Mouse (Mus musculus): ENCODE measurements around the gene Tbc1d7.

Tbc1d7 gene

DNA sequence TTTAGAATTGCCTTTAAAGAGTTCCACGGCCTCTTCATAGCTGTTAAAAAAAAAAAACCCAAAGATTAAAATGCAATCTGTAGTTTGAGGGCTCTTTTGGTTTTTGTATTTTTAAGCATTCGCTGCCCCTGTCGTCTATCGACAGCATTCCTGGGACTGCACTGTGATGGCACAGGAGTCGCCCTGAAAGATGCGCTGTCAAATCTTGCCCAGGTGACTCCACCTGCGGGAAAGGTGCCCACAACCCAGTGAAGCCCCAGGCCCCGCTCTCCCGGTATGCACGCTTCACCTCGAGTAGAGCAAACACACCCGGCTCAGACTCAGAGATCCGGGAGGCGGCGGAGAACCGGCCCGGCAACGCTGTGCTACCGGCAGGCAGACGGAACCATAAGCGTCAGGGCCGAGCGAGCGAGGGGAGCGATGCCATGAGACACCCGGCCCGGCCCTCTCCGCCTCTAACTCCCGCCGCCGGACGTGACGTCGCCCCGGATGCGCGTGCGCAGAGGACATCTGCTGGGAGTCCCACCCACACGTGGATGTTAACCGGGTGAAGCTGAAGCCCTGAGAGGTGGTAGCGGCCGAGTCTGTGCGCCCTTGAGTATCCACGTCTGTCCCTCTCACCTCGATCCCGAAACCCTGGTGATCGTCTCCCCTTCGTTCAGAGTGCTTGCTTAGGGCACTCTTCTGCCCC is at the start of gene Tbc1d7:
Tbc1d7 (minus strand) TSS at position 482 of the 691 bp plus-strand sequence.
- peak; percentile 97 for DNase-seq (ENCODE audit: low spot score)

DNA sequence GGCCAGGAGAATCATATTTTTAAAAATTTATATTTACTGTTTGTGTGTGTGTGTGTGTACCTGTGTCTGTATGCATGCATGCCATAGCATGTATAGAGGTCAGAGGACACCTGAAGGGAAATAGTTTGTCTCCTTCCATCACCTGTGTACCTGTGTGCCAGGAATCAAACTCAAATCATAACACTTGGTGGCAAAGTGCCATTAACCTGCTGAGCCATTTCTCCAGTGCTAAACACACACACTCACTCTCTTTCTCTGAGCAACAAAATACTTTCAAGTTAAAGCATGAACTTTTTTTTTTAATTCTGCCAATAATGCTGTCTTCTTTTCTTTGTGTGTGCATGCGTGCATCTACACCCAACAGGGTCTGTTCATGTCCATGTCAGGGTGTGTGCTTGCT is 49.3 kb upstream of the Tbc1d7 start:
- DNase-seq (ENCODE audit: low spot score): no peak

DNA sequence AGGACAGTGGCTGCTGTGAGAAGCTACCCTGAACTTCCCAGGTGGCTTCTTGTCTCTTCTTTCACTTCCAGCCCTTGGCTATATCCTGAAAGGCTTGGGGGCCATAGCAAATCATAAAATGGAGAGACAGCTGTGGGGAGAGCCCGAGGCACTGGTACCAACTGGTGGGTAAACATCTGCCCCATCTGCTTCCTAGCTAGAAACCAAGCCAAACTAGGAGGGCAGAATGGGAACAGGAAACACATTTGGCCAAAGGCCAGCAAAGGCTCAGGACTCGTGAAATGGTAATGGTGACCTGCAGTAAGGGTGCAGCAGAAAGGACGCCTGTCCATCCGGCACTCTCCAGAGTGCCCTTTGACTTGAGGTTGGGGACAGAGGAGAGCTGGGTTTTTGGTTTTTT is 47.5 kb upstream of the Tbc1d7 start:
- DNase-seq (ENCODE audit: low spot score): no peak

DNA sequence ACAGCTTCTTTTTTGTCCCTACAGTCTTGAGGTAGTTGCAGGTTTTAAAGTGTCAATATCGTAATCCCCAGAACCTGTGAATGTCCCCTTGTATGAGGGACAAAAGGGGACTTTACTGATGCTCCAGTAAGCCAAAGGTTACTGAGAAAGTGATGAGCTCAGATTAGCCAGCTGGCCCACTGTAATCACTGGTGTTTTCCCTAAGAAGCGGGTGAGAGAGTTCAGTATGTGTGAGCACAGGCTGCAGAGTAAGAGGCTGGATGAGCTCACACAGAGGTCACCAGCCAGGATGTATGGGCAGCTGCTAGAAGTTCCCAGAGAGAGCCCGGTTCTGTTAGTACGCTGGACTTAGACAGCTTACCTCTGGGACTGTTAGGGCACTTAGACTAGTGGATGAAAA is 47.0 kb upstream of the Tbc1d7 start:
- no peak for DNase-seq (ENCODE audit: low spot score)

DNA sequence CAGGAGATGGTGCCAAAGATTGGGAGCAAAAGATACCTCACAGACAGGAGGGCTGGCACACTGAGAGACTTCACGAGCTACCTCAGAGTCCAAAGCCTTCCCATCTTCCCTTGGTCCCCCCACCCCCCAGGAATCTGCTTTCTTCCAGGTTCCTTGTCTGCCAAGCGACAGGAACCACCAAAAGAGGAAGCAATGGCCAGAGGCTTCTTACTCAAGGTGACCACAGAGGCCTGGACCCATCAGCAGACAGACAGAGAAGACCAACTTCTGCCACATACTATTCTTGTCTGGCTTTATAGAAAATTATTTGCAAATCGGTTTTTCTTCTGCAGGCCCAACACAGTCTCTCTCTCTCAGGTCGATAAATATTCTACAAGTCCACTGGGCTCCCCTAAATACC is 46.4 kb upstream of the Tbc1d7 start:
- DNase-seq (ENCODE audit: low spot score): no peak

DNA sequence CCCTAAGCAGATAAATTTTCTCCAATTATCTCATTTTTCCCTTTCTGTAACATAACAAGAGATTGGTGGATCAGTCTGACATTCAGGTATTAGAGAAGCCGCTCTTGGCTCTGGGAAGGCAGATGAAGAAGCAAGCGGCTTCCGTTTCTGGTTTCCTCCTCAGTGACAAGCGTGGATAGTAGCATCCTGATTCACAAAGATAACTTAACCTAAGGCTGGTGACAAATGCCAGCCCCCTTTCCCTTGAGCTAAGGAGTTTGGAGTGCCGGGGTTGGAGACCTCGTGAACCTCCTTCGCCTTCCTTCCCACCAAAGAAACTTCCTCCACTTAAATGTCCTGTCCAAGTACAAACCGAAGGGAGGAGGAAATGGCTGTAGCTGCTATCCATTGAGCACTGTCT is 45.8 kb upstream of the Tbc1d7 start:
- DNase-seq (ENCODE audit: low spot score): no peak

DNA sequence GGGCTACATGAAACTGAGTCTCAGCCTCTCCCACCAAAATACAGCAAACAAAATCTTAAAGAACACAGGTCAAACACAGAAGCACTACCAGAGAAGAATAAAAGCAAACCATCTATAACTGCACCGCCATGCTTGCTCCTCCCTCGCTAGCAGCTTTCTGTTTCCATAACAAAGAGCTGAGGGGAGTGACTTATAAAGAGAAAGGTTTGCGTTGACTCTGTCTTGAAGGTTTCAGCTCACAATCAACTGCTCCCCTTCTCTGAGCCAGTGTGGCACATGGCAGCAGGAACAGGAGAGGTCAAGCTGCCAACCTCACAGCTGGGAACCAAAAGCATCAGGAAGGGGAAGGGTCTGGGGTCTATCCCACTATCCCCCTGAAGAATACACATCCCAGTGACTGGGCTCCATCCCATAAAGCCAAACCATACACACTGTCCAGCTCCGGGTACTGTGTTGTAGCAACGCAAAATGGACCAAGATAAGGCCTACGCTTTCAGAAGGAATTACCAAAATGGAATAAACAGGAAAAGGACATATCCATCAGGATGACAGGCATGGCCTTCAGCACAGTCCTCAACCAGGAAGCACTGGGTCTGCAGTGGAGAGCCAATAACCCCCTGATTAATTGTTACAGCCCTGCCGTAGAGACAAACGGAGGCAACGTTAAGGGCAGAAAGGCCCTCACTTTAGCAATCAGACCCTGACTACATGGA is 44.8 kb upstream of the Tbc1d7 start:
- DNase-seq (ENCODE audit: low spot score): no peak

DNA sequence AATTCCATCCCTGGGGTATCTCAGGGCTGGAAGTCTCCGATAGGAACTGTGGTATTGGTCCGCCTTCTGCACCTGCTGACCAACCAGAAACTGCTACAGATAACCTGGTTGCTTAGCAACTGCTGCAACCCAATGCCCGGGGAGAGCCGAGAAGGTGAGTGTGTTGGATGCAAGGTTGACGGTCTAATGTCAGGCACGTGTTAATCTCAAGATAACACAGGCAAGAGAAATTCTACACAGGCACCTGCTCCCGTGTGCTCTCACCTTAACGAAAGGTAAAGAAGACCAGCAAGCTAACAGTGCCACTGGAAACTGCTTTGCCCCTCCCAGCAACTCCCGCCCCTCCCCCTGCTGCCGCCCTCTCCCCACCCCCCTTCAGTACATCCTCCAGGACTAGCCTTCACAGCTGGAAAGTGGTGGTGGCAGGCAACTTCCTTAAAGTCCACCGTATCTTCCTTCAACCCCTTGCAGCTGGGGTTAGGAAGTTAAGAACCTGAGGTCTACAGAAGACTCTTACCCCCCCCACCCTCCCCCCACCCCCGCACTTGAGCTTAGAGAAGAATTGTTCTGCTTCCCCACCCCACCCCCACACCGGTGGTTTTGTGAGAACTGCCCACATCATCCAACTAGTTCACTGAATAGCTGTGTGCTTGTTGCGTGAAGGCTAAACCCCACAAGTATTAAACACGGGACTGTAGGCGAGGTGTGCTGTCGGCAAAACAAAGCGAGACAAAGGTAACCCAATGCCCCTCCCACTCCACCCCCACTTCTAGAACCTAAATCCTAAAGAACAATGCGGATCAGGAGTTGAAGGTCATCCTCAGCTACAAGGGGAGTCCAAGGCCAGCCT is 44.1 kb upstream of the Tbc1d7 start:
- no peak for DNase-seq (ENCODE audit: low spot score)

DNA sequence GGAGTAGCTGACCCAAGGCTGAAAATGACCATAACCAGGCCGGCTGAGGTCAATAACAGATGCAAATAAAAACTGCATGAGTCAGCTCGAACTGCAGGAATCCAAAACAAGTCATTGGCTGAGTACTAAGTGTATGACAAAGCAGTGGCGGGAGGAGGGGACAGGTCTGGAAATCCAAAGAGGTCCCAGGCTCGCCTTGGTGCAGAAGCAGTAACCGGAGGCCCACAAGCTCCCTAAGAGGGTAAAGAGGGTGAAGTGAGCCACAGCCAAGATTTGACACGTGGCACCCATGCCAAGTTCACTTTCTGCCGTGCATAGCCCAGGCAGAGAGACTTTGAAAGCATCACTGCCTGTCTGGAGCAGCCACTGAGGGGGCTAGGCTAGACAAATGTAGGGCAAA is 41.0 kb upstream of the Tbc1d7 start:
- DNase-seq (ENCODE audit: low spot score): no peak

DNA sequence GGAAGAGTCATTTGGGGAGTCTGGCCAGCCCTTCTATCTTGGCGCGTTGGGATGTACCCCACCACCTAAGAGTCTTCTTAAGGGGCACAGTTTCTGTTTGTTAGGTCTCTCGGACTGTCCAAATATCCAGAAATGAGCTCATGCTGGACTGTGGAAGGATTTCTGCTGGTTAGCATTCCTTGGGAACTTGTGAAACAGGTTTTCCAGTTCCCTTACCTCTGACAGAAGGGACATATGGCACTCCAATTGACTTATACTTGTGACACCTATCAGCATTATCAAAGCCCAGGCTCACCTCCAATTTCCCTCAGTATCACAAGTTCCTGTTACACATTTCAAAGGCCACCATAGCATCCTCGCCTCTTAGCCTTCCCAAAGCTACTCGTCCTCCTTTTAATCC is 39.7 kb upstream of the Tbc1d7 start:
- no peak for DNase-seq (ENCODE audit: low spot score)

DNA sequence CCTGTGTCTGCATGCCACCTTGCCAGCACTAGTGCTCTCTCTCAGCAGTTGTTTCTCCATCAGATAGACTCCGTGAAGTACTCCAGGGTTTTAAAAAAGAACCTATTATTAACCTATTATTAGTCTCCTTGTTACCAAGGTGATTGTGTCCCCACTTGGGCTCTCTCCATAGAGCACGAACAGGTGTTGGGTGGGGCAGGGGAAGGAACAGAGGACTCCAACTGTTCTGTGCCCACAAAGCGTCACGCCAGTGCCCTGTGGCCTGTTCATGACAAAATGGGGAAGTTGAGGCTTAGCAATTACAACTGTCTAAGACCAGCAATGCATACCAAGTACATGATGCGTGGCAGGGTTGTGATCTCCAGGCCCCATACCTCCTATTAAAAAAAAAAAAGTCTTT is 38.3 kb upstream of the Tbc1d7 start:
- DNase-seq (ENCODE audit: low spot score): no peak

DNA sequence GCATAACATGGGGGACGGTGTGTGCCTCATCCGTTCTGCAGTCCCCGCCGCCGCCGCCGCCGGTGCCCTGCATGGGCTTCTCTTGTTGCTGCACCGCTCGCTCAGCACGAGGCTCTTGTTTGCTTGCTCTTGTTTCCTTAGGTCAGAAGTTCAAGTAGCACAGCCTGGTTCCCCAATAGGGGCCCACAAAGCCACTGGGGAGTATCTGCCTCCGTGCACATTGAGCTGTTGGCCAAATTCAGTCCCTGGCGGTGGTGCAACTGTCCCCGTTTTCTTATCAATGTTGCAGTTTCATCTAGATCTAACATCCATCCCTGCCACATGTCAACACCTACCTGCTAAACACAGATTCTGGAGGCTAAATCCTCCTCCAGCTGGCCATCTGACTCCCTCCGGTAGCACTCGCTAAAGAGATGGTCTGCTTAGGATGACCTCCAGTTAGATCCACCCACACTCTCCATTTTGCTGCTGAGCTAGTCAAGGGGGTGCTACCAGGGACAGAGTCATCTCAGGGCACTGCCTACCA is 37.7 kb upstream of the Tbc1d7 start:
- no peak for DNase-seq (ENCODE audit: low spot score)

DNA sequence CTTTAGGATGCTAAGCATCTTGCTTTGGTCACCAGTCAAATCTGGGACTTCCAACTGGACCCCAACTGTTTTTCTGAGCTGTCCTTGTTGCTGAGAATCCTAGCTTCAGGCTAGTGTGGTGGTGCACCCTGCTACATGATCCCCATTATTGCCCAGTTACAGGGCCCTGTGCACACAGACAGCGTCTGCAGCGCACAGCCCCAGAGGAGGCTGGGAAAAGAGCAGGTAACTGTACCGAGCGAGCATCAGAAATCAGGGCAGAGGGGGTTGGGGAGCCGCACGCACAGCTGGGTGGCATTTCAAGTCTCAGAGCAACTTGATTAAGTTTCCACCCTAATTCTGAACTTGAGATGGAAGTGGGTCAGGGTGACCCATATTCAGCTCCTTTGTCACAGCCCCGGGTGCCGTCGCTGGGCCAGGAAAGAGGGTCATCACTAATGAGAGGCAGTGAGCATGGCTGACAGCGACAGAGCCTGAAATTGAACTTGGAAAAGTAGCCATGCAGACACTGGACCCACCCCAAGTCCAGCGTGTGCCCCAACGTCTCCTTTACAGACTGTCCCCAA is 34.9 kb upstream of the Tbc1d7 start:
- DNase-seq (ENCODE audit: low spot score): no peak

DNA sequence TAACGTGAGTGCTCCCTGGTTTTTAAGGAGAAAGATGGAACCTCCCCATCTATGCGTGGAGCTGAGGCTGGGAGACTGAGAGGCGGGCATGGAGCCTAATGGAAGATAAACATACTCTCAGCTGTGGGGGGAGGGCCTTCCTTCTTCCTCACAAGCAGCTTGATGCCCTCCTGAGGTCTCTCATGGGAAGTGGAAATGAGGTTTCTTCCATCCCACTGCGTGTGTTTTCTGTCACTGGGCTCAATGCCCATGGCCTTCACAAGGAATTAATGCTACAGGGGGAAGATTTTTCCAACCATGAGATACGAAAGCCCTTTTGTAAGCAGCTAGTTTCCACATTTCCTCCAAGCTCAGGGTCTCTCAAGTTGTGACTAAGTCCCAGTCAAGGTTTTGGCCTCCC is 32.3 kb upstream of the Tbc1d7 start:
- no peak for DNase-seq (ENCODE audit: low spot score)

DNA sequence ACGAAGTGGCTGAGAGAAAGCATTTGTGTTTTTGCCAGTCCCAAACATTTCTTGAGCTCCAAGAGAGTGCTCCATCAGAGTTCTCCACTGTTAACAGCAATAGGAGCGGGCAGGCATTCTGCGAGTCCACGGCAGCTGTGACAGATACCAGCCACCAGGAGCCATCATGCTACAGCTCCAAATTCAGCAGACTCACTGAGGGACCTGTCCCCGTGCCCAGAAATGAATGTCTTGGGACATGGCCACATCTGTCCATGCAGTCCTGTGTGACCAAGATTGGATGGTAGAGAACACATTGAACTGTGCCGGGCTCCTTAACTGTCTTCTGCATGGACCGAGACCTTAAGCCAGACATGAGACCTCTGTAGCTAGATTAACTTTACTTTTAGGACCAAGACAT is 31.9 kb upstream of the Tbc1d7 start:
- no peak for DNase-seq (ENCODE audit: low spot score)

DNA sequence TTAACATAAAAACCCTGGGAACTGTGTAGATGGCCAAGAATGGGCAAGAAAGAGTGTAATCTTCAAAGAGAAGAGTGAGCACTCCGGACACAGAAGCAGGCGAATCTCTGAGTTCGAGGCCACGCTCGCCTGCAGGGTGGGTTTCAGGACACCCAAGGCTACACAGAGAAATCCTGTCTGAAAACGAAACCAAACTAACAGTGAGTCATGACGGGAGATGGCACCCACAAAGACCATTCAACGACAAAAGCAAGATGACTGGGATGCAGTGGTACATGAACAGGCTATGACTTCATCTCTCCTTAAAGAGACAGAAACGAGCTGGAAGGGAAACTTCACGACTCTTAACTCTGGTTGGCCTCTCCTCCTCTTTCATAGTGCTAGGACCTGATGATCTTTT is 31.1 kb upstream of the Tbc1d7 start:
- no peak for DNase-seq (ENCODE audit: low spot score)

DNA sequence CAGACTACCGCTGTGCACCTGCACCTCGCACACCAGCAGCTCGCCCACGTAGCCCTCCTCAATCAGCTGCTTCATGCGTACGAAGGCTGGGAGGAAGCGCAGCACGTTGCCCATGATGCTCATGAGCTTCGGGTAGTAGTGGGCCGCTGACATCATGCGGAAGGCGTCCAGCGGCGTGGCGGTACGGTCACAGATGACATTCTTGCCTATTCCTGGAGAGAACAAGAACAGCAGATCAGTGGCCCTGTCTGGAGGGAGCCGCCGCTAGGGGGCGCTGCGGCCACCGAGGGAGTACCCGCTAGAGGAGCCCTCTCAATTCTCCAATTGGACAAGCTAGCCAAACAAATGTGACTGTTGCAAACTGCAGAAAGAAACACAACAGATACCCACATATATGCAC is 29.7 kb upstream of the Tbc1d7 start:
- peak; percentile 71 for DNase-seq (ENCODE audit: low spot score)

DNA sequence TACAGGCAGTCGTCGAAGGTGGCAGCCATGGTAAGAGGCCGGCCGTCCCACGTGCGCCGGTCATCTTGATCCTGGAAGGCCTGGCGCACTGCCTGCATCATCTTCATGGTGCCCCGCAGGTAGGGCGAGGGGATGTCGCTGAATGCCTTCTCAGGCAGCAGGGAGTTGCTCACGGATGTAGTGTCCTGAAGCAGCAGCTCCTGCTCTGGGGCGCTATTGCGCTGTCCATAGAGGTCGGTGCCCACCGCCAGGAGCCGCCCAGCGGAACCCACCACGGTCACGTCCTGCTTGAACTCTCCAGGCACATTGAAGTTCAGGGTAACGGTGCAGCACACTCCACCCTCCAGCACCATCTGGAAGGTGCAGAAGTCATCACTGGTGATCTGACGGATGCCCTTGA is 29.2 kb upstream of the Tbc1d7 start:
- no peak for DNase-seq (ENCODE audit: low spot score)

DNA sequence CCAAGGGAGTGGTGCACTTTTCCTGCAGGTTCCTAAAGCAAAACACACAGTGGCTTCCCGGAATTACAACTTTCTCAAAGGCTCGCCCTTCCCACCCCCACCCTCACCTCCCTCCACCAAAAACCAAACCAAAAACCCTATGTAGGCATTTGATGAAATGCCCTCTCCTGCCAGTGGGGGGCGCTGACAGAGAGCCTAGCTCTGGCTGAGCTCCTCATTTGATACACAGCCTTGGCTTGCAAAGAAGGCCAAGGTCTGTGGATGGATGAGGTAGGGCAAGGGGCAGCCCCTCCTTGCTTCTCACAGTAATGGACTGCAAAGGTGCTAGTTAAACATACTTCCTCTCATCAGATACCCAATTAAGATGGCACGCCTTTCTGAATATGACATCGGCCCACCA is 28.4 kb upstream of the Tbc1d7 start:
- DNase-seq (ENCODE audit: low spot score): peak; percentile 67

DNA sequence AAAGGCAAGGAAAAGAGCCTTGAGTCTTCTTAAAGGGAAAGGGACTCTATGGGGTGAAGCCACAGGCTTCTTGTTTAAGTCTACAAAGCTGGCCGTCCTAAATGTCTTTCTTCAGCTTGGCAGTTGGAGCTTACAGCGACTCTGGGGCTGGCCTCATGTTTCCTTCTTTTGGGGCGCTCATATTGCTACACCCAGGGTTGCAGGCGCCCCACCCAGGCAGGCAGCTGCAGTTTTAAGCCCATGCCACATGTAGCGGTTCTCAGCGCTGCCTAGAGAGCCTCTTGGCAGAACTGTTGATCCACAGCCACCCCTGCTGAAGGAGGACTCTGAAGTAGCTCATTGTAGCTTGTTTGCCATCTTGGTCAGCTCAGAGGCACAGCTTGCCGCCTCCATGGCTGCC is 28.0 kb upstream of the Tbc1d7 start:
- DNase-seq (ENCODE audit: low spot score): no peak

DNA sequence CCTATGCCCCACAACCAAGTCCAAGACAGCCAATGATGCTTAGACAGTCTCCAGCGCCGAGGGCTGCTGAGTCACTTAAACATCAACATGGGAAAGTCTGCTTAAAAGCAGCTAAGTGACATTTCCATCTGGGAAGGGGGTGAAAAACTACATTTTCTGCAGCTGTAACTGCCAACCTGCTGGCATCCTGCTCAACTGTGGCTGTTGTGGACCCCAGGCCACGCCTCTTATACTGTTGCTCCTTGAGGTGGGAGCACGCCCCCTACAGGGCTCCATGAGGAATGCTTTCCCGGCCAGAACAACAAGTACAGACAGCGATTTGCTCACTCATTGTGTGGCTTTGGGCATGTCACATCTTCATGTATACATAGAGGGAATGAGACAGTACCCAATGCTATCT is 25.9 kb upstream of the Tbc1d7 start:
- DNase-seq (ENCODE audit: low spot score): no peak

DNA sequence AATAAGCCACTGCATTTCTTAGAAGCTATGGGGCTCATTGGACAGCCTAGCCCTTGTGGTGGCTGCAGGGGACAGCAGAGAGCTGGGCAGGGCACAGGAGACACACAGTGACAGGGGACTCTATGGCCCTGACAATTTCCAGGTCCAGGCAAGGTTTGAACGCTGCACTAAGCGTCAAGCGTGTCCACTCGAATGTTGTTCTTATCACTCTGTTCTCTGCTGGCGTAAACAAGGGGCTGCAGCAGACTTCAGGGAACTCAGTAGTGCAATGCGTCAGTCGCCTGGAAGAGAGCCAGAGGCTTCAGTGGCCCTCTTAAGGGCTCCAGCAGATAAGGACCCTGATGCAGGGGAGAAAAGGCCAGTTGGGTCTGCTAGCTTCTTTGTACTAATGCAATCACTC is 24.7 kb upstream of the Tbc1d7 start:
- DNase-seq (ENCODE audit: low spot score): no peak

DNA sequence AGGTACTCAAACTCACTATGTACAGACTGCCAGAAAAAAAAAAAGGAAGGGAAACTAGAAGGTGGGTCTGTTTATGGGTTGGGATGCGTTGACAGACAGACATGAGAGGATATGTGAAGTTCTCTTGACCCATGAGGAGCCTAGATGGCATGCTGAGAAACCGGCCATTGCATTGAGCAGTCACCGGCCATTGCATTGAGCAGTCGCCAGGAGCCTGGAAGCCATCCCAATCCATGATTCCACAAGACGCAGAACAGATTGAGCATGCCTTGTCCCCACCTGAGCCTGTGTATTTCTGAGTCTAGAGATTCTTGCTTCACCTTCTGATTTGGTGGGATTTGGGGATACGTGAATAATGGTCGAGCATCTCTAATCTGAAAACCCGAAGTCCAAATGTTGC is 22.6 kb upstream of the Tbc1d7 start:
- no peak for DNase-seq (ENCODE audit: low spot score)

All from layer of hippocampus, adult 11-12 months (tissue).